Mouse (Mus musculus) left cerebral cortex, postnatal 25 days (tissue): ENCODE data around the gene Atp1a2. TPM values are rescaled to one million over a fixed set of nuclear protein-coding genes. Genes with fewer than 3 reads are reported as not detected.

Source experiments
- DNase-seq, 2 experiments: peaks; one replicate each; pipeline ENCODE4 v3.0.0; 2022; ENCODE audit warnings: low spot score in 2 of 2, mixed read lengths in 1 of 2
- intact Hi-C: fragments of 180-260 bp; cut with DNase I; formaldehyde crosslinking; loops from one replicate; pipeline ENCODE4 v1.15.1; 2025
- total RNA-seq, 2 experiments: library from RNA; stranded (reverse); gene quantifications; 2 replicates each; pipeline ENCODE4 v1.2.3; 2021

The Atp1a2 gene
- total RNA-seq, 2 experiments from 2014 or later = 610 to 694 TPM

DNA sequence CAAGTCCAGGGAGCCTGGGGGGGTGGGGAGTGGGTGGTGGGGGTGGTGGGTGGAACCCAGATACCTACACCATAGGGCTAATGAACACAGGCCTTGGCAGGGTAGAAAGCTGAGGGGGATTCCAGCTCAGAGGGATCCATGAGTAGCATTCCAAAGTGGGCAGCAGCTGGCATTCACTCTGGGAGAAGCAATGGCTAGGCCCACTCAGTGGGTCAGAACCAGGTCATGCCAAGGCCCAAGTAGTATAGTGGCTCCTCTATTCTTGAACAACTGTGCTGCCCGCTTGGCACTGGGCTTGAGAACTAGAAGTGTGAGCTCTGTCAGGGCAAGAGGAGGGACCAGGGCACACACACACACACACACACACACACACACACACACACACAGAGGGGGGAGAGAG, 10.5 kb upstream of the Atp1a2 start:
- no peak for DNase-seq
- intact Hi-C loops = loop anchor here (2.0 kb wide), 2 partner anchors 16 to 28 kb away; no protein-coding TSS in a partner anchor

DNA sequence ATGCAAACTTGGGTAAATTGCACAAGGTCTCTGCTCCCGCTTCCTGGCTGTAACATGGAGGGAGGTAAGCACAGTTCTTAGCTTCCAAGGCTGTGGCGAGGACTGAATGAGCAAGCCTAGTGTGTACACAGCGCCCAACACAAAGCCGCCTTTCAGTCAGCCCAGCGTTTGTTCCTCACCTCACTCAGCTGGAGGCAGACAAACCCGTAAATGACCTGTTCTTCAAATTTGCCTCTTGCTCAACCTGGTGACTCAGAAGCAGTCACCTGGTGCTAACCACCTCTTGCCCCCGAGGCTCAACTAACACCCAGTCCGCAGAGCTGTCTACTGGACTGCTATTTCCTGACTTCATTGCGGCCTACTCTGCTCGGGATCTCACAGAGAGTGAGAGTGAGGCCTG, 10.1 kb upstream of the Atp1a2 start:
- intact Hi-C loops = loop anchor here (2.0 kb wide), 2 partner anchors 15 to 27 kb away; no protein-coding TSS in a partner anchor

DNA sequence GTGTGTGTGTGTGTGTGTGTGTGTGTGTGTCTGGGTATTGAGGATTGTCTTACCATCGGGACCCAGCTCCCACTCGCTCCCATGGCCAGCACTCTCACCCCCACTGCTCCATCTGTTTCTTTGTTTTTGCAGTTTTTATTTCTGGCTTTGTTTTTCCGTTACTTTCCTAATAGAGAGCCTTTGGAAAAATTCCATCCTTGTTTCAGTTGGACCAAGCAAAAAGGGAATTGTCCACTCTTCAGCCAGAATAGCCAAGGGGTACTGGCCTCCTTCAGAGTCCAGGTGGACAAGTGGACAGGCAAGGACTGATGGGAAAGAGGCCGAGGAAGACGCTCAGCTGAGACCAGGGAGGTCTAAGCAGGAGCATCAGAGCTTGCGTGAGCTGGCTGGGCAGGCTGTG, 9.0 kb upstream of the Atp1a2 start:
- peak in 1 of 2 experiments; percentile 22 for DNase-seq
- intact Hi-C loops = no loop called here

More for the DNA sequence above, 10.1 kb upstream of the Atp1a2 start:
- no peak for DNase-seq

DNA sequence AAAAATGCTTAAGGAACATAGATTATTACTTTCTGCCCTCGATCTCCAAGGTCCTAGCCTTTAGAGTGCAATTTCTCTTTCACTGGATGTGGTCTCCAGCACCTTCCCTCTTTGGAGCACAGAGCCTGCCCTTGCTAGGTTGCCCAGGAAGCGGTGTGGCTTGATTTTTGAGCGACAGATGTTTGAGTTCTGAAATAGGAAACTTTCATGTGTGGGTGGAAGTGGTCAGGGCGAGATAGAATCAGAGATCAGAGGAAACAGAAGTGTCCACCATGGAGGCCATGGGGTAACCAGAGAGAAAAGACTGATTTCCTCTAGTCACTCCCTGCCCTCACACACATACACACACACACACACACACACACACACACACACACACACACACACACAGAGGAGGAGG, 8.3 kb upstream of the Atp1a2 start:
- DNase-seq = peak in 1 of 2 experiments; percentile 4
- intact Hi-C loops = no loop called here

DNA sequence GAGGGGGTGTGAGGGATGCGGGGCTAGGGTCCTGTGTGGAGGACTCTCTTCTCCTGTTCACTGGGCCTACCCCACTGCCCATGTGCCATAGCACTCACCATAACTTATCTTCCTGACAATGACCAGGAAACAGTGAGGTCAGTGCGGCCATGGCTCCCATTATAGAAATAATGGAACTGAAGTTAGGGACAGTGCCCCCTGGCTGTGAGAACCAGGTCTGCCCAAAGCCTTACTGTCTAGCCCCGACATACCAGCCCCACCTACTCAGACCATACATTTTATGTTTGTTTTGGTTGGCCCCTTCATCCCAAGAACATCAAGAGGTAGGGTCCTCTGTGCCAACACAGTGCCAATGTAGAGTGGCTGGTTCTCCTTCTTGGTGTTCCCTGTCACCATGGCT, 7.8 kb upstream of the Atp1a2 start:
- intact Hi-C loops = no loop called here
- DNase-seq = no peak

DNA sequence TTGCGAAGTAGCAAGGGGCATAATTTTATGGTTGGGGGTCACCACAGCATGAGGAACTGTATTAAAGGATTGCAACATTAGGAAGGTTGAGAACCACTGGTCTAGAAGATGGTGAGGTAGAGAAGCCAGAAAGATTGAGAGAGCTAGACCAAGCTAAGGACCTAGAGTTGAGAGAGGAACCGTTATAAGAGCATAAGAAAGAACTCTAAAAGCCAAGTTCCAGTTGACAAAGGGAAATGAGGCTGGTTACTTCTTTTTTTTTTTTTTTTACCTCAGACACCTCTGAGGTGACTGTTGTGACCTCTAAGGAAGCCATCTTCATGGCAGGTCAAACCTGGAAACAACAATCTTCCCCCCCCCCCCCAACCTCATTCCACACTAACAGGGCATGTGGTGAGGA, 7.3 kb upstream of the Atp1a2 start:
- intact Hi-C loops = no loop called here
- DNase-seq = no peak

DNA sequence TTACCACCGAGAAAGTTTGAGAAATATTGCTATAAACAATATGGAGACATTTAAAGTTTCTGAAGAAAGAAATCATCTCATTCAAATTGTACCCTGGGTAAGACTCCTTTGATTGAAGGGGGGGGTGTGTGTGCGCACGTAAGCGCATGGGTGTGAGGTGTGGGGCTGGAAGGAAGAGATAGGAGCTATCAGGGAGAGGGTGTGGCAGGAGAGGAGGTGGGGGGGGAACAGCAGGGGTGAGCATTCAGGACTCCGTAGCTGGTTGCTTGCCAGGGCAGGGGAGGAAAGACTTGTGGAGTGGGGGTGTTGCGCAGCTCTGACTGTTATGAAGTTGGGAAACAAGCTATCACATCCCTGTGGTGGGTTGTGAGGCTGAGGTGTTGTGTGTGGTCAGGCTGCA, 6.6 kb upstream of the Atp1a2 start:
- DNase-seq = no peak
- intact Hi-C loops = no loop called here

DNA sequence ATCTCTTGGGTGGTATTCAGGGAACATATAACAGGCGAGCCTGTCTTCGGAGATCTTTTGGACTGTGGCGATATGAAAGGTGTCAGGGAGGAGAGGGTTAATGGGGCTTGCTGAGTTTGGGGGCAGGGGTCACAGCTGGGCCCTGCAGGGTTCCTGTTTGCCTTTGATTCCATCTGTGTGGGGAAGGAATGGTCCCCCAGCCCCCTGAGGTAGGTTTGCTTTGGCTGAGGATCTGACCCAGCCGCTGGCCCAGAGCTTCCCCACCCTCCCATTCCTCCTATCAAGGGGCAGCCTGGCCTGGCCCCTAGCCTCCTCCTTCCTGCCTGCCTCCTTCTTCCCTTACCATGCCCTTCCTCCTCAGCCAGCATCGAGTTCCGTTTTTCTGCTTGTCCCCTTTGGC, 5.0 kb upstream of the Atp1a2 start:
- DNase-seq = no peak
- intact Hi-C loops = no loop called here

DNA sequence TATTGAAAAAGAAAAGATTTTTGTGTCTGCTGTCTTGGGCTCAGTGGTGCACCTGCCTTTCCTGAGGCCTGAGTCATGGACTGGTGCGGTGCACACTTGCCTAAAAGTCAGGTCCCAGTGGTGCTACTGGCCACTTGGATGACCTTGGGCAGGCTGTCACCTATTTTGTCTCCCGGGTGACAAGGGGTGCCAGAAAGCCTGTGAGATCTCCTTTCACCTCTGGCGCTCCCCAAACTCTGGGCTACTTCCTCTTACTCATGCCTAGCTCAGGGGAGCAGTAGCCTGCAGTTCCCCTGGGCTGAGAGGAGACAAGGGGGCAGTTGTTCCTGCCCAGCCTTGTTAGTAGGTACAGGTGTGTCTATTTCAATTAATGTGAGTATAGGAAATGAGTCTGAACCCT, 4.4 kb upstream of the Atp1a2 start:
- intact Hi-C loops = no loop called here
- DNase-seq = no peak

DNA sequence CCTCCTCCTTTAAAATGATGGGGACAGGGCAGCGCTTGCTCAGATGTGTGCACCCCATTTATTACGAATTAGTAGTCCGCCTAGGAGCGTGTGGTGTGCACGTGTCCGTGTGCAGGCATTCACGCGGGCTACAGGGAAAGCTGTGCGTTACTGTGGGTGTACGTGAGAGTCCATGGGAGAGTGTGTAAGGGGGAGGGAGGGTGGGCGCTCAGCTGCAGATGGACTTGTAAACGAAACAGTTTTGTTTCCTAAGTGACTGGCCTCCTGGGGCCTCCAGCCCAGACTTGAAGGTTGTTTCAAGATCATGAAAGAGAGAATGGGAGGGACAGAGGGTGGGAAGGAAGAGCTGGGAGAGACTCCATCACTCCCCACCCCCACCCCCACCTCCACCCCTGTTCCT, 3.3 kb upstream of the Atp1a2 start:
- DNase-seq = no peak
- intact Hi-C loops = loop anchor here (2.0 kb wide), 1 partner anchor 20 kb away; no protein-coding TSS in a partner anchor

DNA sequence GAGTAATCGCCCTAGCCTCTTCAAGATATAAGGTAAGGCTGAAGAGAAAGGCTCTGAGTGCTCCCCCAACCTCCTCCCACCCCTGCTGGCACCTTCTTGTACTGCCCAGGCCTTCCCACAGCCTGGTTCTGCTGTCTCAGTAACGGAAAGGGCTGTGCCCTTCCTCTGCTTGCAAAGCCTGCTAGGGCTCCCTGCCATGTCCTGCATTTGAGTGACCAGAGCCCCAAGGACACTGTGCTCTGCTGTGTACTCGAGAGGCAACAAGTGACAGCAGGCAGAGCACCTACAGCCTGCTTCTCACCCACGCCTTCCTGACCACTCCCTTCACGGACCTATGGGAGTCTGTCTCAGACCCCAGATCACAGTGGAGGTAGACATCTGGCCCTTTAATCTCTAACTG, 2.4 kb upstream of the Atp1a2 start:
- DNase-seq = no peak
- intact Hi-C loops = loop anchor here (2.0 kb wide), 1 partner anchor 19 kb away; no protein-coding TSS in a partner anchor

DNA sequence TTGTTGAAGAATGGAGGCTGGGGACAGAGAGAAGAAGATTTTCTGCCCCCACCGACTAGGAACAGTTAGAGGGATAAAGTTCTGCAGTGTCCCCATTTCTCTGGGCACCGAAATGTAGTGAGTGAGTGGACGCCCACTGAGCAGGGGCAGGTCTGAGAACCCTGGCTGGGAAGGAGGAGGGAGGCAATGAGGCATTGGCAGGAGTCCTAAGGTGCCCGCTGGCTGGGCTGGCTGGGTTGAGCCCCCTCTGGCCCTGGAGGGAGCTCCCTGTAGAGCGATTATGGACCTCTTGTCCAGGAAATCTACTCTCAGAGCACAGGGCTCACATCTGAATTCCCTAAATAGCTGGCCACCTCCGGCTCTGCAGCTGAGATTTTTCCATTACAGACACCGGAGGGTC, 1.7 kb upstream of the Atp1a2 start:
- intact Hi-C loops = no loop called here
- DNase-seq = no peak

DNA sequence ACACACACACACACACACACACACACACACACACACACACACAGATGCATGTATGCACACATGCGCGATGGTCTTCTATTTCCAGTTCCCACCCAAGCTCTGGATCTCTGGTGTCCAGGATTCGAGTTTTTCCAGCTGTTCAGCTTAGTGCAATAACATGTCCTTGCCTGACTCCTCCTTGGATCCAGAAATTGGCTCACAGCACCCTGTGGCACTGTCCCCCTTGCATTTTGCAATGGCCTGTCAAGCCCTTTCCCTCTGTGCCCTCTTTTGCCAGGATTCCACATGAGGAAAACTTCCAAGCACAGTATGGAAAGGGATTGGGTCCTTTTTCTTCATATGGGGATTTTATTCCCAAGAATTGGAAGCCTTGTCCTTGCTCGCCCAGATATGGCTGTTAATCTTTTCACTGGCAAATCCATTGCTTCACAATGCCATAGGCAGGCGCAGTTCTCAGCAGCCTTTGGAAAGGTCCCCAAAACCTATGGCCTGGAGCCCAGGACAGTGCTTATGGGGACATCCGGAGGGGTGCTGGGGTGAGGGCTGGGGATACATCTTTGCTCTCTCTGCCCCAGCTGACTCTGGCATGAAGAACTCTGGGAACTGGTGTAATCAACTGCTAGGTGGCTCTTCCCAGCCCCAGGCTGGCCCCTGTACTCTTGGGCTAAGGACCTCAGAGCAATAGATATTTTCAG, 901 bp downstream of the Atp1a2 start:
- DNase-seq = no peak
- intact Hi-C loops = no loop called here

DNA sequence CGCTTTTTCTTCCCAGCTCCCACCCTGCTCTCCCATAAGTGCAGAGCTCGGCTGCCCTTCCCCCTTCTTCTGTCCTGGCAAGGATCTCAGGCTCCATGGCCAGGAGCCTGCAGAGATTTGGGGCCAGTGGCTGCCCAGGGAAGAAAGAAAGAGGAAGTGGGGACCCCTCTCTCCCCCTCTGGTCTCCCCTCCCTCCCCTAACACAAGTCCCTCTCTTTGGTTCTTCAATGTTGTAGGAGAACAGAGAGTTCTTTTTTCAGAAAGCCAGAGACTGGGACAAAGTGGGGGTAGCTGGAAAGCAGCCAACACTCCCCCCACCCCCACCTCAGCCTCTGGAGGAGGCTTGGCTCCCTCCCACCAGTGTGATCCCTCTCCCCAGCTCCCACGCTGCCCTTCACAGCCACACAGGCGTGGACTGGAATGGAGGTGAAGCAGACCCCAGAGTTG, 2.1 kb downstream of the Atp1a2 start:
- DNase-seq = peak in 1 of 2 experiments; percentile 63
- intact Hi-C loops = no loop called here

DNA sequence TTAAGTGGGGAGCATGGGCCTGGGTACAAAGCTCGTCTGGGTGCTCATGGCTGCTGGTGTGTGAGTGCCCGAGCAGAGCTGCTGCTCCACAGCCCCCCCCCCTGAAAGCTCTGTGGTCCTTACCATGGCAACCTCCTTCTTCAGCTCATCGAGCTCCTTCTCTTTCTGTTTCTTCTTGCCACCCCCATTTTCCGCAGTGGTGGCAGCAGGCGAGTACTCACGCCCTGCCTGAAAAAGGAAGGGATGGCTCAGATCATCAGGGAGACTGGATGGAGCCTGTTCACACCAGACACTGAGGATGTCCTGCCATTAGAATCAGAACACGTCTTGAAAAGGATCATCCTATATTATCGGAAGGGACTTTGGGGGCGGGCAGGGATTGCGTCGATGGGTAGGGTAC, 4.4 kb downstream of the Atp1a2 start:
- intact Hi-C loops = loop anchor here (2.0 kb wide), 1 partner anchor 15 kb away; no protein-coding TSS in a partner anchor
- peak in 1 of 2 experiments; percentile 78 for DNase-seq

DNA sequence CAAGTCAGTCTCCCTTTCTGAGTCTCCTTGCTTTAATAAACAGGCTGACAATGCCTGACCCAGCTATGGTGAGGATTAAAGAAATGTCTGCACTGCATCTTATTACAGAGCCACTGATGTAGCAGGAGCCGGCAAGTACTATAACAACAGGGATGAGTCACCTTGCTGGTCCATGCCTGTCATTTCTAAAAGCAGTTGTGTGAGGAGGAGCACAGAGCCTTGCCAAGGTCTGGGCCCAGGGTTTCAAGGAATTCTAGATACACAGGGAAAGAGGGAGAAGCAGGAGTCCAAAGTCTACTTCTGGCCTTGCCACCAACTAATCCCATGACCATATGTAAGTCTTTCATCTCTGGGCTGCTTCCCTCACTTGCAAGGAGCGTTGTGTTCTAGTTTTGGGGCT, 5.0 kb downstream of the Atp1a2 start:
- DNase-seq = peak in 1 of 2 experiments; percentile 82
- intact Hi-C loops = loop anchor here (2.0 kb wide), 1 partner anchor 16 kb away; no protein-coding TSS in a partner anchor

DNA sequence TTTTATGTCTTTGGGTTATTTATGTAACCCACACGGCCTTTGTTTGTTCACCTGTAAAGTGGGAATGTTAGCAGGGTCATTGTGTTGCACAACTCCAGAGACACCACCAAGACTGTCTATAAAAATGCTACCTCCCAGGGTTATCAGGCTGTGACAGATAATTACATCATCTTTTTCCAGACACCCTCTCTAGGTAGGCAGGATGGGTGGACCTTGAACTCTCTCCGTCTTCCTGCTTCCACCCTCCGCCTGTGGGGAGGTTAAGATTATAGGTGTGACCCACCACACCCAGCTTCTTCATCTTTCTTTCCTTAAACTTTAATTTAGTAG, 8.3 kb downstream of the Atp1a2 start:
- DNase-seq = no peak
- intact Hi-C loops = no loop called here

DNA sequence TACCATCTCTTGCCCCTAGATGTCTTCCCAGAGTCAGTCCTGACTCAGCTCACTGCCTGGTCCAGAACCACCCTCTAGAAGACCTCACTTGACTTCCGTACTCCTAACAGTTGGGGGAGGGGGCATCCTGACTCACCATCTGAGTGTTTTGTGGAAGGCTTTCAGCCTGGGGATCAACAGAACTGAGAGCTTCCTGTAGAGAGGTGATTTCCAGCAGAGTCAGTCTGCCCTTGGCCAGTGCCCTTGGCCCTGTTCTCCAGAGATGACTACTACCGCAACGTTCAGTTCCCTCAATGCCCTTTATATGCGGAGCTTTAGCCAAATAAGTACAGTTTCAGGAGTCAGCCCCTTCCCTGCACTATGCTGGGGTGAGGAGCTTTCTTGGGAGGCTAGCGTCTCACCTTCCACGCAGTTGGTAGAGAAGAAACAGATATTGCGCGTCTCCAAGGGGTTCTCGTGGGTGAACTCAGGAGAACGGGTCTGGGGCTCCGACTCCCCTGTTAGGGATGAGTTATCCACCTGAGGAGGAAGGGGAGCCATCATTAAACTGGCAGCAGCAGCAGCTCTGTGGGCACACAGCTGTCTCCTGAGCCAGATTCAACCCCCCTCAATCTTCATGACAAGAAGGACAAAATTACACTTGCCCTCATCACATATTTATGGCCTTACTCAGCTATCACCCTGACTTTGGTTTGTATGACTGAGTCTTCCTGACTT, 8.8 kb downstream of the Atp1a2 start:
- DNase-seq = no peak
- intact Hi-C loops = no loop called here

DNA sequence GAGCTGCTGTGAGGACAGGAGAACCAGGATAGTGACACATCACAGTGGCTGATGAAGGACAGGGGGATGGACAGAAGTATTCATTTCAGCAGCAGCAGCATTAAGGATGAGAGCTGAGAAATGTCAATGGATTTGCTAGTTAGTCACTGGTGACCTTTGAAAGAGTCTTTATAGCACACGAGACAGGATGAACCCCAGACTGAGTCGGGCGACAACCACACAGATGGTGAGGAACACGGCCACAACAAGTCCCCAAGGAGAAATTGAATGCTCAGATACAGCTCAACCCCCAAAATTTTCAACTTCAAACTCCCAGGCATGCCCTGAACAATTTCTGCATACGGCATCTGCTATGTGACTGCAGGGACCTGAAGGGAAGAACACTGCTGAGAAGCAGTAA, 11.1 kb downstream of the Atp1a2 start:
- intact Hi-C loops = no loop called here
- no peak for DNase-seq

DNA sequence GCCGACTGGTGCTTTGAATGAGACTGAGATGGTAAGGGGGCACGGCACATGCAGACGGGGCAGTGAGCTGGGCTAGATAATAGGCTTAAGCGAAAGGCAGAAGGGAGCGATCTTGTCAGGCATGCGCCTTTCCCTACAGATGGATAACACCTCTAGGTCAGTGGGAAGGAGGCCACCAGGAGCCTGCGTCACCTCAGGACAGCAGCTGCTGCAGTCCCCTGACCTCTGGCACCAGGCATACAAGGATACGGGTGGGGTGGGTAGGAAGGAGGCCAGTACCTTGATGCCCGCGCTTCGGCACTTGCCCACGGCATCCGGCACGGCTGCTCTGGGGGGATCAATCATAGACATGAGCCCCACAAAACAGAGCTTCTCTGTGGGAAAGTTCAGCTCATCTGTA, 13.6 kb downstream of the Atp1a2 start:
- intact Hi-C loops = no loop called here
- no peak for DNase-seq

DNA sequence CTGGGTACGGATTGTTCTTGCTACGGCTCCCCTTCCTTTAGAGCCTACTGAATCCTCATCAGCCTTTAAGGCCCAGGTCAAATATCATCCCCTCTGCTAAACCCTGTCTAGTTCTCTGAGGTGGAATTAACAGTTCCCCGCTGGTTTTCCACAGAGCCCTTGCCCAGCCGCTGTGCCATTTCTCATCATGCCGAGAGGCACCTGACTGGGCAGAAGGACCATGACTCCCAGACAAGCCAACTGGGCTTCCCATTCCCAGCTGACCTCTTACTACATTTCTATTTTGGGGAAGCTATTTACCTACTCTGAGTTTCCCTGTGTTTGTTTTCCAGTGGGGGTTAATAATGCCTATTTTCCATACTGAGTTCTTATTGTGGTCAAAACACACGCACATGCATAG, 14.8 kb downstream of the Atp1a2 start:
- no peak for DNase-seq
- intact Hi-C loops = no loop called here
